Mouse (Mus musculus) liver, adult 2 months (tissue): Measurements from ENCODE around the gene Patj. TPM values are rescaled to one million over a fixed set of nuclear protein-coding genes. Genes with fewer than 3 reads are reported as not detected.

Source experiments
- DNase-seq: peaks from one replicate; pipeline ENCODE4 v3.0.0-alpha.2; 2011; ENCODE audit warnings: low read depth, low spot score; ENCODE audit errors: extremely low read depth
- H3K27ac ChIP-seq: fragments of 200-500 bp; replicated peaks from 2 replicates; pipeline ENCODE4 v1.5.1; 2012; ENCODE audit warnings: low read depth, mild to moderate bottlenecking, control low read depth, inconsistent platforms, low read length; ENCODE audit not compliant: insufficient read depth
- H3K27me3 ChIP-seq: fragments of 200-500 bp; 2 replicates; pipeline ENCODE4 v1.6.1; 2012; ENCODE audit warnings: mild to moderate bottlenecking, moderate library complexity, low read length, inconsistent platforms; ENCODE audit not compliant: control insufficient read depth, insufficient read depth
- H3K36me3 ChIP-seq: fragments of 200-500 bp; 2 replicates; pipeline ENCODE4 v1.6.1; 2012; ENCODE audit warnings: low read length, inconsistent platforms; ENCODE audit not compliant: control insufficient read depth, insufficient read depth
- H3K4me1 ChIP-seq: fragments of 200-500 bp; 2 replicates; pipeline ENCODE4 v1.6.1; 2011; ENCODE audit warnings: low read length; ENCODE audit not compliant: control insufficient read depth, insufficient read depth
- H3K4me3 ChIP-seq: fragments of 200-500 bp; 2 replicates; pipeline ENCODE4 v1.5.1; 2011; ENCODE audit warnings: low read depth, mild to moderate bottlenecking, control low read depth, low read length, moderate library complexity; ENCODE audit not compliant: insufficient read depth
- H3K79me2 ChIP-seq: fragments of 200-500 bp; 2 replicates; pipeline ENCODE4 v1.6.1; 2012; ENCODE audit warnings: inconsistent platforms, mild to moderate bottlenecking, low read length, moderate library complexity; ENCODE audit not compliant: control insufficient read depth, insufficient read depth
- H3K9ac ChIP-seq: fragments of 200-500 bp; 2 replicates; pipeline ENCODE4 v1.6.1; 2012; ENCODE audit warnings: low read depth, mild to moderate bottlenecking, control low read depth, inconsistent platforms, low read length
- CTCF ChIP-seq: fragments of 200-500 bp; IDR thresholded peaks from 2 replicates; pipeline ENCODE4 v1.5.1; 2011; ENCODE audit warnings: low read depth, low read length, control low read depth
- POLR2A ChIP-seq: fragments of 200-500 bp; IDR thresholded peaks from 2 replicates; pipeline ENCODE4 v1.6.1; 2011; ENCODE audit warnings: low read length, control low read depth; ENCODE audit not compliant: insufficient read depth; ENCODE audit errors: extremely low read depth
- WGBS: fragments of 180-500 bp; shearing (Covaris S2); methylation state at CpG from one replicate; pipeline ENCODE4 v1.1.7; 2018; 5-methylcytosine and 5-hydroxymethylcytosine counted together
- polyA plus RNA-seq: library from polyadenylated mRNA; depleted of rRNA; stranded (reverse); fragments of >200 nt; gene quantifications from 2 replicates; pipeline ENCODE4 v1.2.3, GENCODE M21; 2012
- total RNA-seq: library from RNA; depleted of rRNA; stranded (reverse); fragments of >200 nt; gene quantifications from 2 replicates; pipeline ENCODE4 v1.2.3, GENCODE M21; 2014

The Patj gene
- total and polyA plus RNA-seq, 2 experiments: 2.4 to 8.9 TPM

DNA sequence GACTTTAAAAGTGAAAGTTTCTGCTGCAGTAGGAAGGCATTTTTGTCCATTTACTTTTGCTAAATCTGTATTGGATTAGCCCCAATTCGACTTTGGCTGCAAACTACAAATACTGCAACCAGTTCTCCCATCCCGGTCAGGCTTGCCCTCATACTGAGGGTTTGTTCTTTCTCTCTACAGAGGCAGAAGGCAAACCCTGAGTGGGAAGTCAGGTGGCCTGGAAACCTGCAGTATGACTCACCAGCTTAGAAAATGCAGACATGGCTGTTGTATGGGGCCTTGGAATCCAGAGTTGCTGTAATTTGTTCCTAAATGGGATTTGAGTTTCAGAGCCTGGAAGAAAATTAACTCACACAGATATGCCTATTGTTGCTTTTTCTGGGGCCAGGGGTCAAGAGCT is 192.1 kb downstream of the Patj start:
- peak; percentile 63 for DNase-seq
- no peaks in the 10 kb centered on the region for H3K27me3 ChIP-seq
- no peaks in the 10 kb centered on the region for H3K36me3 ChIP-seq
- H3K4me3 ChIP-seq: no peak overlapping the region
- 33% methylated on average over 2 of the region's 2 CpGs for WGBS
- H3K27ac ChIP-seq: no peak overlapping the region
- no peak overlapping the region for H3K9ac ChIP-seq
- TF ChIP-seq CTCF (no peak), POLR2A (no peak)
- H3K4me1 ChIP-seq: peaks cover 2% of the 10 kb centered on the region; the same call in 1 of the 2 replicates
- H3K79me2 ChIP-seq: no peaks in the 10 kb centered on the region

DNA sequence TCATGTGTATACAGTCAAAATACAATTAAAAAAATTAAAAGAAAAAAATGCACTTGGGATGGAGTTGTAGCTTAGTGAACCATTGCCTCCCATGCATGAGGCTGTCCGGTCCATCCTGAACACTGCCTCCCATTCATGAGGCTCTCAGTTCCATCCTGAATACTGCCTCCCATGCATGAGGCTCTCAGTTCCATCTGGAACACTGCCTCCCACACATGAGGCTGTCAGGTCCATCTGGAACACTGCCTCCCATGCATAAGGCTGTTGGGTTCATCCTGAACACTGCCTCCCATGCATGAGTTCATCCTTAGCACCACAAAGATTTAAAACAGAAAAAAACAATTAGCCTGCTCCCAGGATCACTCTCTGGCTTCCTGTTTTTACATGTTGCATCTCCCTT is 198.4 kb downstream of the Patj start:
- no peak for DNase-seq
- 97% methylated on average over 1 of the region's 1 CpGs for WGBS
- H3K36me3 ChIP-seq: no peaks in the 10 kb centered on the region
- no peak overlapping the region for H3K9ac ChIP-seq
- no peaks in the 10 kb centered on the region for H3K27me3 ChIP-seq
- no peaks in the 10 kb centered on the region for H3K4me1 ChIP-seq
- no peak overlapping the region for H3K27ac ChIP-seq
- TF ChIP-seq POLR2A: no peak
- no peak for TF ChIP-seq CTCF
- H3K79me2 ChIP-seq: no peaks in the 10 kb centered on the region
- H3K4me3 ChIP-seq: no peak overlapping the region

DNA sequence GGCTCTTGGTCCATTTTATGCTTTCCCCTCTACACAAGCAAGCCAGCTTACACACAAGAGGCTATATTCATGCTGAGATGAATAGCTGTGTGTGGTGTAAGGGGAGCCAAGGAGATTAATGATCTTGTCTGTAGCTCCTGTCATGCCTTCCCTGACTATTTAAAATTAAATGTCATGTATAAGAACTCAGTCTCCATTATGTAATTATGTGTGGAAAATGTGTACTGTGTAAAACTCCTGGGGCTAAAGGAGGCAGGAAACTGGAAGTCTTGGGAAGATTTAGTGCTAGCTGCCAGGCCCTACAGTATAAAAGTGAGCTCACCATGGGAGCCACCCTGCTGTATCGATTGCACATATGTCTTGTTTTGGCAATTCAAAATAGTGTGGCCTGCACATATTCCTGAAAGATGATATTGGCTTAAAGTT is 203.0 kb downstream of the Patj start:
- H3K9ac ChIP-seq: no peak overlapping the region
- H3K4me3 ChIP-seq: no peak overlapping the region
- H3K27me3 ChIP-seq: no peaks in the 10 kb centered on the region
- DNase-seq: no peak
- H3K79me2 ChIP-seq: no peaks in the 10 kb centered on the region
- H3K4me1 ChIP-seq: no peaks in the 10 kb centered on the region
- TF ChIP-seq POLR2A (no peak), CTCF (no peak)
- WGBS: 100% methylated on average over 1 of the region's 1 CpGs
- no peaks in the 10 kb centered on the region for H3K36me3 ChIP-seq
- no peak overlapping the region for H3K27ac ChIP-seq

DNA sequence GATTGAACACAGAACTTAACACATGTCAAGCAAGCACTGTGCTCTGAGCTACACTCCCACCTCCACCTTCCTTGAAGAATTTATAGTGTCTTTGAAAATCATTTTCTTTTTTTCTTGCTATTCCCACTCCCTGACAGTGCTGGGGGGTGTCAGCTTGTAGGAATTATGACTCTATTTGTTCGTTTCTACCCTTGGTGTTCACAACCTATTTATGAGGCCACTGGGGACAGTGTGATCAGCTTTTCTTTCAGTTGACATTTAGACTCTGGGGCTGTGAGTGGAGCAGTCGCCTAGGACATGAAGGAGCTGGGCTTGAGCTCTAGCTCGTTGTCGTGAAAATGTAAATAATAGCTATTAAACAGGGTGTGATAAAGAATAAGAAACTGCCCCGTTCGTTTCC is 203.8 kb downstream of the Patj start:
- no peaks in the 10 kb centered on the region for H3K27me3 ChIP-seq
- WGBS: 82% methylated on average over 6 of the region's 6 CpGs

DNA sequence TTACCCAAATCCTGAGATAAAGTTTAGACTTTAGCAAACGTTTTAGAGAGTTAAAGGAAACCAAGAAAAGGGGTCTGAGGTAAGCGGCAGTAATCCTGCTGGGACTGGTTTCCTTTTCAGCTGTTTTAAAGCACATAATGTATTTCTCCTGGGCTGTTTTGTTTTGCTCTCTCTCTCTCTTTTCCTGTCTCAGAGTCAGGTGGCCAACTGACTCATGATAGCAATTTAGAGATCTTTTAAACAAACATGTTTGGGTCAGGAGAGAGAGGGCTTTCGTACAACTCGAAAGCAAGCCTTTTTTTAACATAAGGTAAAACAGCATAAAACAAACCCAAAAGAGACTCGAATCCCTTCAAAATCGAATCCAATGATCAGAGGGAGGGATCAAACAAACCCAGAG is 207.5 kb downstream of the Patj start:
- no peak for TF ChIP-seq CTCF
- TF ChIP-seq POLR2A: no peak
- WGBS: 71% methylated on average over 6 of the region's 6 CpGs
- DNase-seq: no peak
- Histone ChIP-seq H3K4me3 (no peak overlapping the region), H3K27ac (no peak overlapping the region), H3K27me3 (no peaks in the 10 kb centered on the region), H3K4me1 (no peaks in the 10 kb centered on the region), H3K36me3 (no peaks in the 10 kb centered on the region), H3K9ac (no peak overlapping the region), H3K79me2 (no peaks in the 10 kb centered on the region)

More for the DNA sequence above, 203.8 kb downstream of the Patj start:
- no peaks in the 10 kb centered on the region for H3K36me3 ChIP-seq
- TF ChIP-seq CTCF (no peak), POLR2A (no peak)
- H3K27ac ChIP-seq: no peak overlapping the region
- no peak for DNase-seq
- H3K79me2 ChIP-seq: no peaks in the 10 kb centered on the region
- H3K4me3 ChIP-seq: no peak overlapping the region
- H3K4me1 ChIP-seq: no peaks in the 10 kb centered on the region
- no peak overlapping the region for H3K9ac ChIP-seq

GRCm38 (mm10) chr4:98610501-98610900 is 214.9 kb downstream of the Patj start:
- no peak for TF ChIP-seq POLR2A
- TF ChIP-seq CTCF: no peak
- H3K4me3 ChIP-seq: no peak overlapping the region
- no peaks in the 10 kb centered on the region for H3K27me3 ChIP-seq
- no peaks in the 10 kb centered on the region for H3K79me2 ChIP-seq
- H3K36me3 ChIP-seq: no peaks in the 10 kb centered on the region
- peak; percentile 59 for DNase-seq
- no peak overlapping the region for H3K9ac ChIP-seq
- WGBS: 14% methylated on average over 2 of the region's 2 CpGs
- H3K27ac ChIP-seq: no peak overlapping the region
- H3K4me1 ChIP-seq: no peaks in the 10 kb centered on the region; the same call in 1 of the 2 replicates
